Mouse (Mus musculus): Measurements from ENCODE around the gene Pnpla3. TPM values are rescaled to one million over a fixed set of nuclear protein-coding genes. Genes with fewer than 3 reads are reported as not detected.

The Pnpla3 gene
- polyA plus RNA-seq, 1 experiment from 2014 or later, result 6.5 TPM

DNA sequence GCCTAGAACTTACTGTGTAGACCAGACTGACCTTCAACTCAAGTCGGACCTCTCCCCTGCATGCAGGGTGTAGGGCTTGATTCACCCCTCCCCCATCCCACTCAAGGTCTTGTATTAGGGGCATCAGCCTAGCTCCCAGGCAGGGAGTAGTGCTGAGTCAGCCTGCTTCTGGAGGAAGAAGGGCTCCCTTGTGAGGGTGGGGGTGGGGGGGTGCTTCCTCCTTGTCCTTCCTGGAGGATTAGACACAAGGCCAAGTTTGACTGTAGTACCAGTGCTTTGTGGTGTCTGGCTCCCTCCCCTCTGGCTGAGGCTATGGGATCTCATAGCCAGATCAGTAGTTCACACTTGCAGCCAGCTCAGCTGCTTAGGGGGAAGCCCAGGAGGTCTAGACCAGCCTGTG, 16.3 kb downstream of the Pnpla3 start:
- Histone ChIP-seq H3K27me3 (0 out of 2 replicates have a peak, but pooled peaks cover 3% of the 10 kb centered on the region), H3K9me3 (no peaks in the 10 kb centered on the region), H3K4me1 (replicated peaks) (peaks cover 5% of the 10 kb centered on the region), H3K27ac (replicated peaks) (no peak overlapping the region), H3K4me3 (no peak overlapping the region), H3K36me3 (no peaks in the 10 kb centered on the region), H3K4me2 (no peak overlapping the region), H3K9ac (no peak overlapping the region)
- WGBS, result 48% methylated on average over 1 of the region's 1 CpGs
- ATAC-seq (ENCODE audit: low read depth), result no peak

DNA sequence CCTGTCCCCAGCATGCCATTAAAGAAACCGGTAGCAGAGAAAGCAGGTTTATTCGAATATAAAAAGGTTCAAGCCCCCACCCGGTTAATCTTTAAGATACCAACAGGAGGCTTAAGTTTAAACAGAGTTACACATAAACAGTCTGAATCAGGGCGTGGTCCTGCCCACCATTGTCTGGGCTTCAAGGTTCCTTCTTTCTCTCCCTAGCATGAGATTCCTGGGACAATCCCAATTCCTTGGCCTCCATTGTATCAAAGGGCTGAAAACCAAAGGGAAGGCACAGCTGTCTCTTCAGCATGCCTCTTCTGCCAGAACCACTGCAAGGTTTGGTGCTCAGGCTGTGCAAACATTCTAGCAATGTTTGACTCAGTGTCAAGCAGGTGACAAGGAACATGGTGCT, 18.6 kb downstream of the Pnpla3 start:
- Histone ChIP-seq H3K4me3 (no peak overlapping the region), H3K4me1 (replicated peaks) (peaks cover 11% of the 10 kb centered on the region), H3K9me3 (no peaks in the 10 kb centered on the region), H3K27me3 (0 out of 2 replicates have a peak, but pooled peaks cover 3% of the 10 kb centered on the region), H3K36me3 (no peaks in the 10 kb centered on the region), H3K27ac (replicated peaks) (no peak overlapping the region), H3K9ac (no peak overlapping the region), H3K4me2 (no peak overlapping the region)
- WGBS, result 65% methylated on average over 4 of the region's 4 CpGs
- no peak for ATAC-seq (ENCODE audit: low read depth)

DNA sequence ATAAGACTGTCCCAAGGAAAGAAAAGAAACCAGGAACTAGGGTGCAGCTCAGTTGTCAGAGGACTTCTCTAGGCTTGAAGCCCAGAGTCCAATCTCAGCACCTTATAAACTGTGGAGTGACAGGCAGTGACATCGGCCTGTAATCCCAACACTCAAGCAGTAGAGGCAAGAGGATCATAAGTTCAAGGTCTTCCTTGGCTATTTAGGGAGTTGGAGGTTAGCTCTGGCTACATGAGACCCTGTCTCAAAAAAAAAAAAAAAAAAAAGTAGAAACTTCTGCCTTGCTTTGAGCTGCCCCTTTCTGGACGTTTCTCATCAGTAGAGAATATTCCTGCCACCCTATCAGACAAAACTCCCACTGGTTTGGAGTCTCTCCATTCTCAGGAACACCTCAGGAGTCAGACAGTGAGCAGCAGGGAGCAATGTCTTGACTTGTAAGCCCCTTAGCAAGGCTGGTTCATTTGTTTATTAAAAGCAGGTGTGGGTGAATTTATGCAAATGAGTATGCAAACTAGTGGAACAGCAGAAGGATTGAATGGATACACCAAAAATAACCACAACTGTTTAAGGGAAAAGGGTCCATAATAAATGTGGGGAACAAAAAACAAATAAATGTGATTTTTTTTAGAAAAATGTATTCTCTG, 21.4 kb downstream of the Pnpla3 start:
- WGBS, result 79% methylated on average over 2 of the region's 2 CpGs
- no peaks in the 10 kb centered on the region for H3K36me3 ChIP-seq
- no peaks in the 10 kb centered on the region for H3K9me3 ChIP-seq
- H3K4me1 ChIP-seq (replicated peaks), result peaks cover 23% of the 10 kb centered on the region
- H3K9ac ChIP-seq, result no peak overlapping the region
- no peak for ATAC-seq (ENCODE audit: low read depth)
- H3K4me3 ChIP-seq, result no peak overlapping the region
- H3K27ac ChIP-seq (replicated peaks), result no peak overlapping the region
- H3K4me2 ChIP-seq, result no peak overlapping the region
- no peaks in the 10 kb centered on the region for H3K27me3 ChIP-seq

DNA sequence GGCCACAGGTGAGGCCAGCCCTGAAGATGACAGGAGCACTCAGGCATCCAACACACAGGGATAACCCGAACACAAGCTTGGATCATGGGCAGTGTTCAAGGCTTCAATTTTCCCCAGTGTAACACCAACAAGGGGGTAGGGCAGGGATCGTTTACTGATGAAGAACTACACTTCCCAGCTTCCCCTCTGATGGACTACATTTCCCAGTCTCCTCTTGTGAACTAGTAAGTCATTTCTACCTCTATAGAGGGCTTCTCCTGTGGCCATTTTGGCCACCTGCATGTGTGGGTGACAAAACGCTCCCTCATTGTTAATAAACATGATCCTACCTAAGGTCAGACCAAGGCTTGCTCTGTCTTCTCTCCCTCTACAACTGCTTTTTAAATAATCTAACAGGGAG, 22.2 kb downstream of the Pnpla3 start:
- Histone ChIP-seq H3K4me2 (no peak overlapping the region), H3K9me3 (no peaks in the 10 kb centered on the region), H3K9ac (no peak overlapping the region), H3K27me3 (no peaks in the 10 kb centered on the region), H3K4me1 (replicated peaks) (peaks cover 23% of the 10 kb centered on the region), H3K4me3 (no peak overlapping the region), H3K27ac (replicated peaks) (no peak overlapping the region), H3K36me3 (no peaks in the 10 kb centered on the region)
- 0 out of 2 replicates have a peak, but pooled peaks have one; percentile 10 for ATAC-seq (ENCODE audit: low read depth)
- WGBS, result 40% methylated on average over 3 of the region's 3 CpGs

DNA sequence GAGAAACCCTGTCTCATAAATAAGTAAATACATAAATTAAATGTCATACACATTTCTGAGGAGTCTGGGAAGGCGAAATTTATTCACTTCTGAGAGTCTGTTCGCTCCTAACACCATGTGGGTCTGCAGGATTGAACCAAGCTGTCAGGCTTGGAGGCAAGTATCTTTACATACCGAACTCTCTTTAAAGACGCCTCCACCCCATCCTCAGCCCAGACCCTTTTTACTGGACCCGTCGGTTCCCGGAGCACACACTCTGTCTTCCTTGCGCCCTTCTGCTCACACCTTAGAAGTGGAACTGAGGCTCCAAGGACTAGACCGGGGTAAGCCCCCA, 24.1 kb downstream of the Pnpla3 start:
- WGBS, result 2% methylated on average over 9 of the region's 9 CpGs
- no peak; the same call in 1 of the 2 replicates for ATAC-seq (ENCODE audit: low read depth)
- peak overlapping the region; percentile 62 for H3K4me2 ChIP-seq

DNA sequence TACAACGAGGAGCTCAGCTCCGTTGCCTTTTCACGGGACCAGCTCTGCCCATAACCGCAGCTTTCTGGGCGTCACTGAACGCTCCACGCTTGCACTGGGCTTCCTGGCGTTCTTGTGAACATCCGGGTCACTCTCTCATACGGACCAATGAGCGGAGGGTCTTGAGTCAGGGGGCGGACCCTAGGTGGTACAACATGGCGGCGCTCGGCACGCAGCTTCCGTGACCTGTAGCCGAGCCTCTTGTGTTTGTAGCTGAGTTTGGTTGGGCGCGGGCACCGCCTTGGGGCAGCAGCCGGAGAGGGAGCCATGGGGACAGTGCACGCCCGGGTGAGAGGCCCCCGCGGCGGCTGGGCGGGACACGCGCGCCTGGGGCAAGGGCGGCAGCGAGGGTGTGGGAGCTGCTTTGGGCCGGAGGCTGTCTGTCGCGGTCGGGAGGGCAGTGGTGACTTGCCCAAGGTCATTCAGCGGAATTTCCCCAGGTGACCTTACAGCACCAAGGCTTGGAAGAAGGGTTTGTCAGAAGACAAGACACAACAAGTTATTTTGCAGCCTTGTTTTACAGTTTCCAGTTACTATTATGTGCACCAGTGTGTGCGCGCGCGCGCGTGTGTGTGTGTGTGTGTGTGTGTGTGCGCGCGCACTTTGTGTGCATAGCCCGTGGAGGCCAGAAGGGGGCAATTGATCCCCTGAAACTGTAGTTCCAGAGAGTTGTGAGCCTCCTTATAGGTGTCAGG, 24.6 kb downstream of the Pnpla3 start, which contains the start of gene Samm50:
Gene Samm50, plus strand, starts transcription at position 184 of the 734 bp plus-strand sequence.
- Histone ChIP-seq H3K36me3 (peaks cover 19% of the 10 kb centered on the region), H3K4me3 (peak within 1 kb of the TSS; percentile 95), H3K4me1 (replicated peaks) (peaks cover 23% of the 10 kb centered on the region), H3K9ac (peak within 1 kb of the TSS; percentile 90), H3K27me3 (no peaks in the 10 kb centered on the region), H3K27ac (replicated peaks) (peak within 1 kb of the TSS; percentile 91), H3K9me3 (no peaks in the 10 kb centered on the region), H3K4me2 (peak within 1 kb of the TSS; percentile 62)
- 7% methylated on average over 48 of the region's 48 CpGs for WGBS
- ATAC-seq (ENCODE audit: low read depth), result peak; percentile 99

More for the DNA sequence above, 24.1 kb downstream of the Pnpla3 start:
- Histone ChIP-seq H3K9ac (peak overlapping the region; percentile 90), H3K4me3 (peak overlapping the region; percentile 95), H3K36me3 (peaks cover 14% of the 10 kb centered on the region), H3K27me3 (no peaks in the 10 kb centered on the region), H3K9me3 (no peaks in the 10 kb centered on the region), H3K27ac (replicated peaks) (peak overlapping the region; percentile 91), H3K4me1 (replicated peaks) (peaks cover 23% of the 10 kb centered on the region)

DNA sequence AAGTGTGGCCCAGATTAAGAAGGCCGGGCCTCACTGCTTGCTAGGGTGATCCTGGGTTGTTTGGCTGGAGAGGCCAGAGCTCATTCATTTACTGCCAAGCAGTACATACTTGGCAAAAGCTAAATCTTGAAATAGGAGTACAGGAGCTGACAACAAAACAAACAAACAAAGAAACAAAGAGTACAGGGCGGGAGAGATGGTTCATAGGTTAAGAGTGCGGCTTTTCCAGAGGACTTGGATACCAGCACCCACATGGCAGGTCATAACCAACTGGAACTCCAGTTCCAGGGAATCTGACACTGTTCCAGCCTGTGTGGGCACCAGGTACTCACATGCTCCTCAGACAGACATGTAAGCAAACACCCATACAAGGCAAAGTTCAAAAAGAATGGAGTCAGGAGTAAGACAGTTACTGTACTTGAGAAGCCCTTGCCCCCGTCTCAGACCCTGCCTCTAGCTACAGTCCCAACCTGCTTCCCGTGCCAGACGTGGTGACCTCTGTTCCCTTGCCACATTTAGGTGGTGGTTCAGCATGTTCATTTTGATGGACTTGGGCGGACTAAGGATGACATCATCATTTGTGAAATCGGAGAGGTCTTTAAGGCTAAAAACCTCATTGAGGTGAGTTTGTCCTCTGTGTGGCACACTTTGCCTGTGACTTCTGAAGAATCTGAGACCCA, 29.0 kb downstream of the Pnpla3 start:
- ATAC-seq (ENCODE audit: low read depth), result no peak

DNA sequence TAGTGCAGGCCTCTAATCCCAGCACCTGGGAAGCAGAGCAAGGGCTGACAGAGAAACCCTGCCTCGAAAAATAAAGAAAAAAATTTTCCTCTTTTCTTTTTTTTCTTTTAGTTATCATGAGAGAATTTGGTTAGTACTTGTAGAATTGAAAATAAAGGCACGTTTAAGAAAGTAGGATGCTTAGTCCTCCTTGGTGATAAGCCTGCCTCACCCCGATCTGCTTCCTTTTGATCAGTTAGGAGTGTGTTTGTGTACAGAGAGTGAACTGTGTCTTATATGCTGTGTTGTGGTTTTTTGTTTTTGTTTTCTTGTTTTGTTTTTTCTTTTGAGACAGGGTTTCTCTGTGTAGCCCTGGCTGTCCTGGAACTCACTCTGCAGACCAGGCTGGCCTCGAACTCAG, 39.7 kb downstream of the Pnpla3 start:
- Histone ChIP-seq H3K27me3 (no peaks in the 10 kb centered on the region), H3K9me3 (no peaks in the 10 kb centered on the region), H3K4me2 (no peak overlapping the region), H3K36me3 (peaks cover 92% of the 10 kb centered on the region), H3K27ac (replicated peaks) (no peak overlapping the region), H3K9ac (no peak overlapping the region), H3K4me1 (replicated peaks) (peaks cover under 1% of the 10 kb centered on the region; the same call in 1 of the 2 replicates), H3K4me3 (no peak overlapping the region)
- WGBS, result 97% methylated on average over 4 of the region's 4 CpGs
- ATAC-seq (ENCODE audit: low read depth), result no peak

More for the DNA sequence above, 29.0 kb downstream of the Pnpla3 start:
- Histone ChIP-seq H3K36me3 (peaks cover 63% of the 10 kb centered on the region), H3K9me3 (no peaks in the 10 kb centered on the region), H3K27ac (replicated peaks) (no peak overlapping the region), H3K9ac (no peak overlapping the region), H3K4me1 (replicated peaks) (peaks cover 13% of the 10 kb centered on the region), H3K4me2 (no peak overlapping the region), H3K27me3 (no peaks in the 10 kb centered on the region), H3K4me3 (no peak overlapping the region)
- 93% methylated on average over 8 of the region's 8 CpGs for WGBS

DNA sequence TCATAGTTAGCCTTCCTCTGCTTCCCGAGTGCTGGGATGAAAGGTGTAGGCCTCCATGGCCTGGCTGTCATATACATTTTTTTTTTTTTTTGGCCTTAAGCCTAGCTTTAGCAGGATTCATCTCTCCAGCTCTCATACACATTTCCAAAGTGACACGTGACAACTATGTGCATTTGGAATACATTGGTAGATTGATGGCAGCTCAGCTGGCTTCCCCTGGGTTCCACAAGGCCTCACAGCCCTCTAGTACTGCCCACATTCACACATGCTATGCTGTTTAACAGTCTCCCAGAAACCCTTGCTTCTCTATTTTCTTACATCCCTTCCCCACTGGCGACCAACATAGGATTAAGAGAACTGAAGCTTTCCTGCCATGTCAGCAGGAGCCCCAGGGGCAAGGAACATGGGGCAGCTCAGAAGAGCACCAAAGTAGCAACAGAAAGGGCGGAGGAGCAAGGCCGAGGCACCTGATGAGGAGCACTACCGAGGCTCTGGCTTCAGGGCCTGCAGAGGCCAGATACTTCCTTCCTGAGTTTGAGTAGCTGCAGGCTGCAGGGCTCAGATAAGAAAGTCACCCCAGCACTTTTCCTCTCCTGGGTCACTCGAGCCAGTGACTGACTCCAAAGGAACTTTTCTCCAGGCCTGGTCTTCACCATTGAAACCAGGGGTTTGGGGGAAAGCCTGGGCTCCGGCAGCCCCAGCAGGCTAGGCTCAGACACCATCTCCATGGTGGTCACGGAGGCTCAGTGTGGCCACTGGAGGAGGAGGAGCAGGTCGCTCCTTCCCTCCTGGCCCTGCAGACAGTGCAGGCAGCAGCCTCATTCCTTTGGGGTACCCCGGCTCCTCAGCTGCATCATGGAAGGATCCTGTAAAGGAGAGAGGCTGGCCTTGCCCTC, 42.1 kb downstream of the Pnpla3 start:
- H3K4me3 ChIP-seq, result no peak overlapping the region
- H3K27ac ChIP-seq (replicated peaks), result no peak overlapping the region
- H3K36me3 ChIP-seq, result peaks cover 78% of the 10 kb centered on the region
- H3K4me1 ChIP-seq (replicated peaks), result peaks cover 23% of the 10 kb centered on the region
- WGBS, result 90% methylated on average over 11 of the region's 11 CpGs
- no peaks in the 10 kb centered on the region for H3K9me3 ChIP-seq
- no peak overlapping the region for H3K9ac ChIP-seq
- H3K27me3 ChIP-seq, result no peaks in the 10 kb centered on the region
- H3K4me2 ChIP-seq, result no peak overlapping the region
- no peak for ATAC-seq (ENCODE audit: low read depth)

DNA sequence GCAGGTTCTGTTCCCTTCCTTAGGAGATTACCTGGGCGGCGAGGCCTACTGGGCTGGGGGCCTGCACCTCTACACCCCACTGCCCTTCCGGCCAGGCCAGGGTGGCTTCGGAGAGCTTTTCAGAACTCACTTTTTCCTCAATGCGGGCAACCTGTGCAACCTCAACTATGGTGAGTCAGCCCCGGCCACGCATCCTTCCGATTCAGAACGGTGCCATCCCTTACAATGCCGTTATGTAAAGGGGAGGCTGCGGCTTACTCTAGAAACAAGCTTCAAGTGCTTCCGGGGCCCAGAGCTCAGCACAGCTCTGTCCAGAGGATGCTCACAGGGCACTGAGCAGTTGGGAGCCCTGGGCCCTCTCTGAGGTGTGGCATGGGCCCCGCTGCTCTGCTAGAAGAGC, 42.8 kb downstream of the Pnpla3 start:
- Histone ChIP-seq H3K9ac (no peak overlapping the region), H3K4me2 (no peak overlapping the region), H3K27ac (replicated peaks) (no peak overlapping the region), H3K4me3 (no peak overlapping the region), H3K36me3 (peaks cover 75% of the 10 kb centered on the region), H3K27me3 (no peaks in the 10 kb centered on the region), H3K4me1 (replicated peaks) (peaks cover 25% of the 10 kb centered on the region), H3K9me3 (no peaks in the 10 kb centered on the region)
- no peak for ATAC-seq (ENCODE audit: low read depth)
- WGBS, result 93% methylated on average over 13 of the region's 13 CpGs

DNA sequence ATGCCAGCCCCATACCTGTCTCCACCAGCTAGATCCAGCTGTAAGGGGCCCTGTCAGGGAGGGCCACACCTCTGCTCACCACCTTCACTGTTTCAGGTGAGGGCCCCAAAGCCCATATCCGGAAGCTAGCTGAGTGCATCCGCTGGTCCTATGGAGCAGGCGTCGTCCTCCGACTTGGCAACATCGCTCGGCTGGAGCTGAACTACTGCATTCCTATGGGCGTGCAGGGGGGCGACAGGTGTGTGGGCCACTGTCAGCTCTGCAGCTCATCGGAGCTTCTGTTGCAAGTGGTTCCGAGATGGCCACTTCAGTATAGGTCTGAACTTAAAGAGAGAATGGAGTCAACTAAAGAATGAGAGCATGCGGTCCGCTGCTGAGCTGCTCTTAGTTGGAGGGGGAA, 43.3 kb downstream of the Pnpla3 start:
- H3K27me3 ChIP-seq, result no peaks in the 10 kb centered on the region
- no peak overlapping the region for H3K4me3 ChIP-seq
- H3K27ac ChIP-seq (replicated peaks), result no peak overlapping the region
- H3K9me3 ChIP-seq, result no peaks in the 10 kb centered on the region
- WGBS, result 93% methylated on average over 13 of the region's 13 CpGs
- peaks cover 30% of the 10 kb centered on the region for H3K4me1 ChIP-seq (replicated peaks)
- H3K4me2 ChIP-seq, result no peak overlapping the region
- no peak overlapping the region for H3K9ac ChIP-seq
- ATAC-seq (ENCODE audit: low read depth), result no peak
- H3K36me3 ChIP-seq, result peaks cover 71% of the 10 kb centered on the region
